Mouse (Mus musculus): ENCODE results near the gene Gm15319.
"Not testable (repeated sequence)": the region's sequence is repeated elsewhere in the genome, so short reads cannot be mapped to it uniquely, and the experiment has no call there.

Gene Gm15319

GRCm38 (mm10) chr8:20297939-20298505 lies 65.0 kb downstream of the Gm15319 start:
- peak; percentile 41 to 76 for DNase-seq (ENCODE audit: low spot score in 2 of 2)

DNA sequence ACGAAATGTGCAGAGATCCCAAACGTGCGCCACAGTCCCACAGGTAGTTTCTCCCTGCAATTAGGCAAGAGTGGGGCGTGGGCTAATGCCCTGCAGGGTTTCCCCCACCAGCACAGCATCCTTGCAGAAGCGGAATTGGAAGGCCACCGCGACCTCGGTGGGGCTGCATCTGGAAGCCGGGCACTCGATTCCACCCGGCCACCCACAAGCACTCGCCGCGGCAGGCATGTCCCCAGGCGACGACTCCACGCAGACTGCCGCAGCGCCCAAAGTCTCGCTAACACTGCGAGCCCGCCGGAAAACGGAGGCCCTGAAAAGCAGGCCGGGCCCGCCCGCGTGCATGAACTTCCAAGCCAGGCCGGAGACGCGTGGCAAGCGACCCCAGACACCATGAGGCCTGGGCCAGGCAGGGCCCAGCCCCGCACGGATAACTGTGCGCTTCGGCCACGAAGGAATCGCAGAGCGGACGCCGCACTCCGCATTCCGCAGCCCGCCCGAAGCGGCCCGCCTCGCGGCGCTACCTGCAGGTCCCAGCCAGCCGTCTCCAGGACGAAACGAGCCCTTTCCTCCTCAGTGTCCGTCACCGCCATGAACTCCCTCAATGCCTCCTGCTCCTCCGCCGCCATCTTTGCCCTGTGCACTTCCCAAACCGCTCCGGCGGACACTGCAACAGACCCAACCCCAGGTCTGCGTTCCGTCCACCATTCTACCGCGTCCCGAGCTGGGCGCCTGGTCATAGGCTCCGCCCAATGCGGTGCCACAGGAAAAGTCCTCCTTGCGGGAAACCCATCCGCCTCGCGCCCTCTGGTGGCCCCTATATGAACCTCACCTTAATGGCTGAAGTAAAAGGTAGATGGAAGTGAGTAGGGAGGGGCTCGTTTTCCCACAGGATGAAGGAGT lies 66.0 kb downstream of the Gm15319 start:
- DNase-seq (ENCODE audit: low spot score in 2 of 2): peak; percentile 75 to 85

GRCm38 (mm10) chr8:20295881-20296280 lies 67.1 kb downstream of the Gm15319 start:
- DNase-seq (ENCODE audit: low spot score in 2 of 2): not testable (repeated sequence)

DNA sequence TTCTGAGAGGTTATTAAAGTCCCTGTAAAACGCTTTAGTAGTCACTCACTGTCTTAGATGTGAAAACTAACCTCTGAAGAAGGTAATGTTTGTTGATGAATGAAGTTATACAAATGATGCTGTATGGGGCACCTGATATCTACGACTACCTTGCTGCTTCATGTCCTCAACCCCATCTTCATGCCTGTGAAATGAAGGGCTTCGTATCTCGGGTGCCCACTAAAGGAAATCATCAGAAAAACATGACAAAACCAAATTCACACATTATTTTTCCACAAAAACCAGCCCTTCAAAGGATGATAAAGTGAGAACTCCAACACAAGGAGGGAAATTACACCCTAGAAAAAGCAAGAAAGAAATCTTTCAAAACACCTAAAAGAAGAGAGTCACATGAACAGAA lies 68.2 kb downstream of the Gm15319 start:
- peak; percentile 30 to 79 for DNase-seq (ENCODE audit: low spot score in 2 of 2)

GRCm38 (mm10) chr8:20293966-20294365 lies 69.0 kb downstream of the Gm15319 start:
- DNase-seq (ENCODE audit: low spot score in 2 of 2): peak in 1 of 2 experiments; percentile 65

DNA sequence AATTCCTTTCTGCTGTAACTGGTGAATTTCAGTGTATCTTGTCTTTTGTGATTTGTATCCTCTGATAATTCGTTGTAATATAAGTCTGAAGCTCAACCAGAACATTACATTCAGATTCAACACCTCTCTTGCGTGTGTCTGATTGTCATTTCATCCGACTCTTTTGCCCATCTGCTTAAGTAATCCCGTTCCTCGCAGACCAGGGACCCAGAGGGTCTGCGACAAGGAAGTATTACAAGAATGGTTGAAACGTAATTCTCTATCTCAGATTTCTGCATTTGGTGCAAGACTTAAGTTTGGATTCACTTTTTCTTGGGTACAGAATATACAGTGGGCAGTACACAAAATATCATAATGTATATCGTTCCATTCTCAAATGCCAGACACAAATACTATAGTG lies 73.0 kb downstream of the Gm15319 start:
- not testable (repeated sequence) for DNase-seq (ENCODE audit: low spot score in 2 of 2)

DNA sequence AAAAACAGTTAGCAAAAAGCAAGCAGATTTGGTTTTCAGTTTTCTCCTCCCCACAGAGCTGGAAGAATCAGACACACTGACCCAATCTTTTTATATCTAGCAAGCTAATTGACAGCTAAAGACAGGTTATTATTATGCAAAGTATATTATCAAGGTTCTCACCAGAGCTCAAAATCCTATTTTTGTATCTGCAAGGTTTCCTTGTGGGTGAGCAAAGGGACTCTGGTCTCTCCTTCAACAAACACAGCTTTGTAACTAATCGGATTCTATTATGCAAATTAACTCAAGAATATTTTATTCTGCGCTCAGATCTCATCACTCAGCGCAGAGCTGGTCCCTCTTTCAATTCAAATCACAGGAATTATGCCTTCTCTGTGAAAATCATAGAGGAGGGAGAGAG lies 74.1 kb downstream of the Gm15319 start:
- DNase-seq (ENCODE audit: low spot score in 2 of 2): peak in 1 of 2 experiments; percentile 64

GRCm38 (mm10) chr8:20287706-20288105 lies 75.3 kb downstream of the Gm15319 start:
- DNase-seq (ENCODE audit: low spot score in 2 of 2): peak in 1 of 2 experiments; percentile 39
